Mouse (Mus musculus): ENCODE data around the gene Ttll13. TPM values are rescaled to one million over a fixed set of nuclear protein-coding genes. Genes with fewer than 3 reads are reported as not detected.

Ttll13 gene
- polyA plus RNA-seq, 1 experiment from 2014 or later: 0.94 TPM

- Histone ChIP-seq H3K36me3 (peaks cover 98% of the 10 kb centered on the region), H3K27me3 (ENCODE audit: low read depth, poor library complexity, severe bottlenecking) (no peaks in the 10 kb centered on the region), H3K9me3 (replicated peaks) (no peaks in the 10 kb centered on the region), H3K4me1 (peaks cover 20% of the 10 kb centered on the region), H3K27ac (replicated peaks) (no peak overlapping the region), H3K4me3 (no peak overlapping the region)
- 85% methylated on average over 2 of the region's 2 CpGs for WGBS
- DNase-seq (ENCODE audit: low spot score): no peak
These were observed 55.3 kb downstream of the Ttll13 start for GRCm38 (mm10) chr7:80301522-80301921.

- Histone ChIP-seq H3K4me3 (no peak overlapping the region), H3K9me3 (replicated peaks) (no peaks in the 10 kb centered on the region), H3K27ac (replicated peaks) (no peak overlapping the region), H3K4me1 (no peaks in the 10 kb centered on the region), H3K27me3 (ENCODE audit: low read depth, poor library complexity, severe bottlenecking) (no peaks in the 10 kb centered on the region), H3K36me3 (peaks cover 100% of the 10 kb centered on the region)
- no peak for DNase-seq (ENCODE audit: low spot score)
- 82% methylated on average over 3 of the region's 3 CpGs for WGBS
These were observed 61.6 kb downstream of the Ttll13 start for GRCm38 (mm10) chr7:80307766-80308165.

Other genes starting within 250 kb of the Ttll13 start
- 32.7 and 34.2 TPM in 2 replicates for gene Zfp710, start 221.6 kb upstream of the Ttll13 start, polyA plus RNA-seq (2016; fragmentation: Nextera tagmentation; extraction: Ambion mirVana)
- 428 and 429 TPM in 2 replicates for gene Idh2, start 131.0 kb upstream of the Ttll13 start, polyA plus RNA-seq (2016; fragmentation: Nextera tagmentation; extraction: Ambion mirVana)
- gene Sema4b, start 59.5 kb upstream of the Ttll13 start, polyA plus RNA-seq (2016; fragmentation: Nextera tagmentation; extraction: Ambion mirVana): 12.6 and 16.5 TPM in 2 replicates
- 63.3 and 77.6 TPM in 2 replicates for gene Cib1, start 13.6 kb upstream of the Ttll13 start, polyA plus RNA-seq (2016; fragmentation: Nextera tagmentation; extraction: Ambion mirVana)
- gene Gdpgp1, start 13.5 kb upstream of the Ttll13 start, polyA plus RNA-seq (2016; fragmentation: Nextera tagmentation; extraction: Ambion mirVana): 5.6 and 6.3 TPM in 2 replicates
- 44.8 and 48.9 TPM in 2 replicates for gene Ngrn, start 14.8 kb downstream of the Ttll13 start, polyA plus RNA-seq (2016; fragmentation: Nextera tagmentation; extraction: Ambion mirVana)
- gene Vps33b, start 23.3 kb downstream of the Ttll13 start, polyA plus RNA-seq (2016; fragmentation: Nextera tagmentation; extraction: Ambion mirVana): 16.6 and 19.9 TPM in 2 replicates
- gene Prc1, start 48.1 kb downstream of the Ttll13 start, polyA plus RNA-seq (2016; fragmentation: Nextera tagmentation; extraction: Ambion mirVana): 253 and 279 TPM in 2 replicates
- gene Rccd1, start 78.1 kb downstream of the Ttll13 start, polyA plus RNA-seq (2016; fragmentation: Nextera tagmentation; extraction: Ambion mirVana): 12.6 and 13.4 TPM in 2 replicates
- 42.3 and 46.7 TPM in 2 replicates for gene Unc45a, start 94.6 kb downstream of the Ttll13 start, polyA plus RNA-seq (2016; fragmentation: Nextera tagmentation; extraction: Ambion mirVana)
- 24.8 and 24.9 TPM in 2 replicates for gene Hddc3, start 96.7 kb downstream of the Ttll13 start, polyA plus RNA-seq (2016; fragmentation: Nextera tagmentation; extraction: Ambion mirVana)
- 15.7 and 18.4 TPM in 2 replicates for gene Man2a2, start 125.0 kb downstream of the Ttll13 start, polyA plus RNA-seq (2016; fragmentation: Nextera tagmentation; extraction: Ambion mirVana)
- 9.1 and 11.8 TPM in 2 replicates for gene Fes, start 141.6 kb downstream of the Ttll13 start, polyA plus RNA-seq (2016; fragmentation: Nextera tagmentation; extraction: Ambion mirVana)
- 3.0 and 3.9 TPM in 2 replicates for gene Furin, start 159.1 kb downstream of the Ttll13 start, polyA plus RNA-seq (2016; fragmentation: Nextera tagmentation; extraction: Ambion mirVana)